Mouse (Mus musculus) urinary bladder, postnatal 25 days (tissue): ENCODE results near the gene Mrpl33.
A peak's percentile ranks its signal among the peaks of the same experiment; 100 is the strongest.

ENCODE experiments used
- DNase-seq: peaks from one replicate; pipeline ENCODE4 v3.0.0; 2022; ENCODE audit warnings: low spot score

The Mrpl33 gene

DNA sequence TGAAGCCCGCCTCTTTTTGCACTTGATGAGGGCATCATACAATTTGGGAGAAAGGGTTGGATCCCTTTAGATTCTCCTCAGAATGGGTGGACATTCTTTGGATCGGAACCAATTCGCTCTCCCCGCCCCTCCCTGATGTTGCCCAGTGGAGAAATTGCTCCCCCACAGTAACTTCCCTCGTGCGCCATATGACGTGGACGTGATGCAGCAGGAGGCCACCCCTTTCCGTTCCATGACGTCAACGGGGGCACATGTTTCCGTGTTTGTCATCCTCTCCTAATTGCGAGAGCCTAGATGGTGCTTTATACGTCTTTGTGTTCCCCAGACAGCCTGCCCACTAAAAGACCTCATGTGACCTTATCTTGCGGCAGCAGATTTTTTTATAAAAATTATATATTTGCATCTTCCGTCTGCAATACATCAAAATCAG lies 101.6 kb downstream of the Mrpl33 start:
- DNase-seq = peak; percentile 78

DNA sequence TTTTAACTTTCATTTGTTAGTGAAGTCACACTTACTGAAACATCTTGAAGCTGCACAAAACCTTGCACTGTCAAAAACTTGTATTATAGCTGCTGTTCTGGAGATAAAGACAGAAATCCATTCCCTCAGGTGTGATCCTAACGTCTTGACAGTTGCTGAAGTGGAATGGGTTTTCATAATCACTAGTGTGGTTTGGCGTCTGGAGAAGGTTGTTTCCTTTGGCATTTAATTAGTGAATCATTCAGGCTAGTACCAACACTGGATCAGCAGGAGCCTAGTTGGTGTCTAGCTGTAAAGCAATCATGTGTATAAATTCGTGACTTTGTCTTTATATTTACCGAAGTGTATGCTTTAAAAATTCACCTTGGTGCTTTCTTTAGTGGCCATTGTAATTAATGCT lies 102.2 kb downstream of the Mrpl33 start:
- no peak for DNase-seq

DNA sequence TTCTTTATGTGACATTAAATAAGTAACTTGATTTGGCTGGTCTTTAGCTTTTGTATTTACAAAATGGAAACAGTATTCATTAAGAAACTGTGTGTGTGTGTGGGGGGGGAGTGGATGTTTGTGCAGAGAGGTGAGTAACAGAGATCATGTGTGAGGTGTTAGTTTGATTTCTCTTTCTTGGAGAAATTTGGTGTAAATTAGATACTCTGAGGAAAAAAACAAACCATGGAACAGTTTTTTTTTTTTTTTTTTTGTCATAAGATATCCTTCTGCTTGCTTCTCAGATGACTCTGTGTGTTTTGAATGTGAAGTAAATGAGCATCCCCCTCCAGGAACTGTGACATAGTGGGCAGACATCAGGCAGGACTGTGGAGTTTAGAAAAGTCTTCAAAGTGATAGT lies 102.7 kb downstream of the Mrpl33 start:
- no peak for DNase-seq

DNA sequence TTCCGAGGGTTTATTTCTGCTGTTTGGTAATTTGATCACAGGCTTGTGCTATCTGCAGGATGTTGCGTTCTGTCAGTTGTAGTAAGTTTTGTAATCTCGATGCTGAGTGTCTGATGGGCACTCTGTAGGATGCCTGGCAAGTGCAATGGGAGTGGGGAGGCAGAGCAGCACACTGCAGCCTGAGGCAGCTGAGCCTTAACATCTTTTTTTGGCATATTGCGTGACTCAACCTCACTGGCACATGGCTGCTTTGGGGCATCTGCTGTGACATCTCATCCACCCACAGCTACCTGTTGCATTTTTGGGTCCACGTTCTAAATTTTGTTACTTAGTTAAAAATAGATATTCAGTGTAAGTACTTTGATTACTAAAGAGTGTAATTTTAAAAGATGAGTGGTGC lies 108.2 kb downstream of the Mrpl33 start:
- no peak for DNase-seq

DNA sequence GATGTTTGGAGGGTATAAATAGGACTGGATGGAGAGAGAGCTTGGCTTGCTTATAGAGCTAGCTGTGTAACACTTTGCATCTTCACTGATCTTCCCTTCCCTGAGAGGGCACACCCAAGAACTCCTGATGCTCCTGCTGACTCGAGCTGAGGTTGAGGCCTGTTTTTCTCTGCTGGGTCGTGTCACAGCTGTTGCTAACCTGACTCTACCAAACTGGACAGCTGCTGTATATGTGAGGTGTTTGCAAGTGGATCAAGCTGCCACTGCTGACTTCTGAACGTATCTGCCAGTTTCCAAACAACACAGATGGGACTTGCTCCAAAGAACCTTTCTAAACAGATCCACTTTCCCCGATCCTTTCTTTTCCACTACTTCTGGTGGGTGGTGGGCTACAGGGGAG lies 110.1 kb downstream of the Mrpl33 start:
- DNase-seq = no peak

DNA sequence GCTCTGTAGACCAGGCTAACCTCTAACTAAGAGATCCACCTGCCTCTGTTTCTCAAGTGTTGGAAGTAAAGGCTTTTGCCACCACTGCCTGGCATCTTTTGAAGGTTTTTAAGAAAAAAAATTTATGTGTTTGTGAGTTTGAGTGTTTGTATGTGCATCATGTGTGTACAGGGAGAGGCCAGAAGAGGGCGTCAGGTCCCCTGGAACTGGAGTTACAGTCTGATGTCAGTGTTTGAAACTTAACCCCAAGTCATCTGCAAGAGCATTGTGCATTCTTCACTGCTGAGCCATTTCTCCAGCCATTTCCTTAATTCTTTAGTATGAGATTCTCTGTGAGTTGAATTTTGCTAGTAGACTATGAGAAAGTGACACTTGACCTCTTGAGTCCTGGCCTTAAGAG lies 112.7 kb downstream of the Mrpl33 start:
- DNase-seq = no peak

GRCm38 (mm10) chr5:31713280-31713711 lies 116.6 kb downstream of the Mrpl33 start:
- no peak for DNase-seq

DNA sequence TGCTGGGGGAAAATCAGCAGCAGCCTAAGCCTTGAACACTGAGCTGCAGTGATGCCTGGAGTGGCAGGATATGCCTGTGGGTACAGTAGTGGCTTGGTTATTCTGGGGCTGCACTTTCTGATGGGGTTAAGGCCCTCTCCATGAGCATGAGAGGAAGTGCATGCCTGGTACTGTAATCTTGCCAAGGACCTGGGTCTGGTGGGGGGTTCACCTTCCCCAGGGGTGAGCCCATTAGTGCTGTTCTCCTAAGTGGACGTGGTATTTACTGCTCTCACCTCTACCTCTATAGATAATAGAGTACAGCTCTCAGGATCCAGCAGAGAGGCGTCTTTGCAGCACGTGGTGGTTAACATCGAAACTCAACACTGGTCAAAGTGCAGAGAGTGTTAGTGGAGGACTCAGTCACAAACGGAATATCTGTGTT lies 117.1 kb downstream of the Mrpl33 start:
- DNase-seq = no peak
